ENCODE assay signal across 8 mouse cellular contexts in the genomic region with DNA sequence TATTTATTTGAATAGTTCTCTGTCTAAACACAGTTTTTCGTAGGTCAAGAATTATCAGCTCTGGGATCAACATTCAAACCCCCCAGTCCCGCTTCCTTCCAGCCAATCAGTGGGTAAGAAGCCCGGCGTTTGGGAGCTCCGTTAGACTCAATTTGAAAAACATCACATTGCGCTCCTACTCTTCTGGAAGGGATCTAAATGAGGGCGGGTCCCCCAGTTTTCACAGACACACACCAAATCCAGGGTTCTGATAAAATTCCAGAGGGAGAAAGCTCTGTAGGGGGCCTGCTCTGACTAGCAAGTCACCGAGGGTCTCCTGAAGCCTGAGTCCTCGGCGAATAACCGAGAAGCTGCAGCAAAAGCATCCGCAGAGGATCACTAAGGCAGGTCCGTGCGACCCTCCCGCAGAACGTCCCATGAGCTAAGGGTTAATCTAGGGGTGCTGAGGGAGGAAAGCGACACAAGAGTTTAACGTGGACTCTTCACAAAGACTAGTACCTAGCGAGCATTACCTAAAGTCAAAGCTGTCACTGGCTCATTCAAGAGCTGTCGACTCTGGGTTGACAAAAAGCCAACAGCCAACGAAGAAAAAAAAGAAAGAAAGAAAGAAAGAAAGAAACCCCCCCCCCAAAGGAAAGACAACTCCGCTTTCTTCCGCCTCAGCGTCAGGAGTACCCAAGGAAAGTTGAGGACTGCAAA. TPM values are rescaled to one million over a fixed set of nuclear protein-coding genes. Genes with fewer than 3 reads are reported as not detected.
A peak's percentile ranks its signal among the peaks of the same experiment; 100 is the strongest.
DNase-seq lines count a peak whose midpoint lies in the region; ATAC-seq lines count a peak whose summit lies in the region.

No protein-coding gene starts in this region.

- peak overlapping the region; percentile 96 for H3K4me3 ChIP-seq in embryonic facial prominence, embryonic 10.5 days
- H3K4me3 ChIP-seq in heart, embryonic 10.5 days = peak overlapping the region; percentile 98
- H3K4me3 ChIP-seq in kidney, embryonic 15.5 days (replicated peaks) = peak overlapping the region; percentile 94

- H3K27ac ChIP-seq in embryonic facial prominence, embryonic 10.5 days (replicated peaks) = peak overlapping the region; percentile 100
- H3K27ac ChIP-seq in heart, embryonic 10.5 days = peak overlapping the region; percentile 99
- H3K27ac ChIP-seq in kidney, embryonic 15.5 days = peak overlapping the region; percentile 98

- peak overlapping the region; percentile 69 for H3K4me2 ChIP-seq in kidney, embryonic 15.5 days

- H3K9ac ChIP-seq in kidney, embryonic 15.5 days = peak overlapping the region; percentile 98

- DNase-seq in B cell, adult 2 months = peak; percentile 30 to 33
- peak; percentile 39 to 58 for DNase-seq in adrenal gland, adult 18-20 months (ENCODE audit: low spot score in 2 of 2)
- peak; percentile 68 for DNase-seq in embryonic facial prominence, embryonic 10.5 days (ENCODE audit: low spot score)
- DNase-seq in heart, embryonic 10.5 days (ENCODE audit: low spot score) = peak; percentile 82
- DNase-seq in lung, adult 18-20 months = peak; percentile 26 to 30
- peak; percentile 4 for DNase-seq in ovary, adult 18-20 months (ENCODE audit: low spot score)
- peak; percentile 44 for DNase-seq in thymus, postnatal 0 days (ENCODE audit: low spot score)

- H3K36me3 ChIP-seq in embryonic facial prominence, embryonic 10.5 days (replicated peaks) = peaks cover 5% of the 10 kb centered on the region; the same call in 1 of the 2 replicates
- H3K36me3 ChIP-seq in heart, embryonic 10.5 days = no peaks in the 10 kb centered on the region
- H3K36me3 ChIP-seq in kidney, embryonic 15.5 days = no peaks in the 10 kb centered on the region

- WGBS in embryonic facial prominence, embryonic 10.5 days = under 1% methylated on average over 24 of the region's 24 CpGs
- 0% methylated on average over 24 of the region's 24 CpGs for WGBS in heart, embryonic 10.5 days
- 0% methylated on average over 24 of the region's 24 CpGs for WGBS in kidney, embryonic 15.5 days

- ATAC-seq in kidney, embryonic 15.5 days (replicated peaks; ENCODE audit: low FRiP score) = no peak

- peaks cover 7% of the 10 kb centered on the region; the same call in 1 of the 2 replicates for H3K4me1 ChIP-seq in embryonic facial prominence, embryonic 10.5 days
- peaks cover 4% of the 10 kb centered on the region; the same call in 1 of the 2 replicates for H3K4me1 ChIP-seq in heart, embryonic 10.5 days
- peaks cover 11% of the 10 kb centered on the region; the same call in 1 of the 2 replicates for H3K4me1 ChIP-seq in kidney, embryonic 15.5 days

- H3K9me3 ChIP-seq in embryonic facial prominence, embryonic 10.5 days = no peaks in the 10 kb centered on the region
- no peaks in the 10 kb centered on the region for H3K9me3 ChIP-seq in heart, embryonic 10.5 days
- H3K9me3 ChIP-seq in kidney, embryonic 15.5 days (replicated peaks) = no peaks in the 10 kb centered on the region

- no peaks in the 10 kb centered on the region for H3K27me3 ChIP-seq in embryonic facial prominence, embryonic 10.5 days (replicated peaks; ENCODE audit: low read depth, poor library complexity, severe bottlenecking)
- H3K27me3 ChIP-seq in heart, embryonic 10.5 days (ENCODE audit: insufficient read depth, poor library complexity, severe bottlenecking) = no peaks in the 10 kb centered on the region
- H3K27me3 ChIP-seq in kidney, embryonic 15.5 days = no peaks in the 10 kb centered on the region

RNA-seq across cellular contexts. Expression of gene Kcnrg, which starts 40.1 kb away (rescaled TPM):
- under 1 TPM; 0.16 to 0.27 TPM for total RNA-seq in adrenal gland, adult 18-20 months (2021)
- polyA plus RNA-seq in embryonic facial prominence, embryonic 10.5 days (2016; fragmentation: Nextera tagmentation; extraction: Ambion mirVana) = 0.50 and 0.55 TPM in 2 replicates
- 0.23 and 0.39 TPM in 2 replicates for polyA plus RNA-seq in heart, embryonic 10.5 days (2016; fragmentation: Nextera tagmentation; extraction: Ambion mirVana)
- 0.57 and 0.72 TPM in 2 replicates for polyA plus RNA-seq in kidney, embryonic 15.5 days (2015; fragmentation: Nextera tagmentation; extraction: Ambion mirVana)
- 0.91 and 1.3 TPM in 2 replicates for polyA plus RNA-seq in thymus, postnatal 0 days (2015; fragmentation: Nextera tagmentation; extraction: Ambion mirVana)

RNA-seq across cellular contexts. Expression of gene Trim13, which starts 49.3 kb away (rescaled TPM):
- total RNA-seq in adrenal gland, adult 18-20 months (2021) = 1 to 10 TPM; 8.8 to 10.0 TPM
- 14.4 and 15.1 TPM in 2 replicates for polyA plus RNA-seq in embryonic facial prominence, embryonic 10.5 days (2016; fragmentation: Nextera tagmentation; extraction: Ambion mirVana)
- 9.0 and 13.2 TPM in 2 replicates for polyA plus RNA-seq in heart, embryonic 10.5 days (2016; fragmentation: Nextera tagmentation; extraction: Ambion mirVana)
- polyA plus RNA-seq in kidney, embryonic 15.5 days (2015; fragmentation: Nextera tagmentation; extraction: Ambion mirVana) = 16.0 and 16.3 TPM in 2 replicates
- 18.2 and 19.2 TPM in 2 replicates for polyA plus RNA-seq in thymus, postnatal 0 days (2015; fragmentation: Nextera tagmentation; extraction: Ambion mirVana)

Comparison
In these comparisons a context has a peak if more than half of its experiments do, and no peak if none do; other contexts are left out.
1. DNase-seq: peak in every context shown above with its lines; median percentile 82 in heart, embryonic 10.5 days; 68 in embryonic facial prominence, embryonic 10.5 days; 48 in adrenal gland, adult 18-20 months; 44 in thymus, postnatal 0 days; 32 in B cell, adult 2 months; 28 in lung, adult 18-20 months; 4 in ovary, adult 18-20 months.